Mouse (Mus musculus): ENCODE results near the gene Pebp1. TPM values are rescaled to one million over a fixed set of nuclear protein-coding genes. Genes with fewer than 3 reads are reported as not detected.
A peak's percentile ranks its signal among the peaks of the same experiment; 100 is the strongest.

Gene Pebp1
- polyA plus RNA-seq, 1 experiment = 713 TPM

DNA sequence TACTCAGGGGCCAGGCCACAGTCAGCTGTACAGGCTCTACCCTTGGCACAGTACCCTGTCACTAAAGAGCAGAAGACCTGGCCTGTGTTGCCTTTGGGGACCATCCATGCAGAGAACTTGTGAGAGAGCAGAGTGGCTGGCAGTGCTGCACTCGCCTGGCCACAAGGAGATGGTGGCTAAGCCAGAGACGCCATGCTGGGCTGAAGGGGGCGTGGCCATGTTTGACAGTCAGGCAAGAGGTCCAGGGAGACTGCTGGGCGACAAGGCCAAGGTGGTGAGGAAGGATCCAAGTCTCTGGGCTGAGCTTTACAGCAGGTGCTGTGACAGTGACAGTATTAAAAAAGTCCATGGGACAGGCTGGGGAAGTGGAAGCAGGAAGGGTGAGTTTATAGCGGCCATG is 18.7 kb downstream of the Pebp1 start:
- H3K27me3 ChIP-seq (ENCODE audit: control insufficient read depth, insufficient read depth, insufficient read length) = no peaks in the 10 kb centered on the region
- H3K4me3 ChIP-seq = no peak overlapping the region
- TF ChIP-seq CEBPB (IDR thresholded peaks at IDR 0.05; ENCODE audit: insufficient read depth, poor library complexity, severe bottlenecking) (no peak), SRF (IDR thresholded peaks at IDR 0.05; ENCODE audit: control insufficient read depth, insufficient read length, low read depth) (no peak), POLR2A (IDR thresholded peaks at IDR 0.05; ENCODE audit: insufficient read length, low read depth) (no peak), TCF12 (IDR thresholded peaks at IDR 0.05; ENCODE audit: insufficient read depth, poor library complexity, severe bottlenecking) (no peak)
- H3K79me2 ChIP-seq (ENCODE audit: control insufficient read depth, insufficient read depth) = no peaks in the 10 kb centered on the region
- H3ac ChIP-seq (ENCODE audit: control insufficient read depth, insufficient read length) = no peak overlapping the region
- no peaks in the 10 kb centered on the region for H3K36me3 ChIP-seq (ENCODE audit: control insufficient read depth, insufficient read depth)
- H3K4me2 ChIP-seq (ENCODE audit: low read depth) = no peak overlapping the region

DNA sequence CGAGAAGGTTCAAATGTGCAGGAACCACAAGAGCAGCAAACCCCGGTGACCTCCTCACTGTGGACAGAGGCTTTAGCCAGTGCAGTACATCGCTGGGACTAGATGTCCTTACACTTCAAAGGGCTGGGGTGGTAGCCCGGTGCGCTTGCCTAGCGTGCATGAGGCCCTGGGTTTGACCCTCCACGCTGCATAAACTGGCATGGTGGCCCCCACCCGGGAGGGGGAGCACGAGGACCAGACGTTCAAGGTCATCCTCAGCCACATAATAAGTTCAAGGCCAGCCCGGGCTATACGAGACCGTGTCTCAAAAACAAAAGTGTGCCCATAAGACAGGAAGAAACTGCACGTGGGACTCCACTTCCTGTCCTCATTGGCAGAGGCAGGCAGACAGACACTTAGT is 19.5 kb downstream of the Pebp1 start:
- H3K79me2 ChIP-seq (ENCODE audit: control insufficient read depth, insufficient read depth) = no peaks in the 10 kb centered on the region
- H3K4me2 ChIP-seq (ENCODE audit: low read depth) = no peak overlapping the region
- no peak overlapping the region for H3K4me3 ChIP-seq
- no peak overlapping the region for H3ac ChIP-seq (ENCODE audit: control insufficient read depth, insufficient read length)
- TF ChIP-seq TCF12 (IDR thresholded peaks at IDR 0.05; ENCODE audit: insufficient read depth, poor library complexity, severe bottlenecking) = no peak
- TF ChIP-seq MYOD1 (IDR thresholded peaks at IDR 0.05; ENCODE audit: control insufficient read depth in 1 of 3, insufficient read length in 2 of 3, low read depth in 2 of 3) = no peak
- no peak for TF ChIP-seq CEBPB (IDR thresholded peaks at IDR 0.05; ENCODE audit: insufficient read depth, poor library complexity, severe bottlenecking)
- TF ChIP-seq USF1 (IDR thresholded peaks at IDR 0.05; ENCODE audit: low read depth) = no peak
- no peak for TF ChIP-seq SRF (IDR thresholded peaks at IDR 0.05; ENCODE audit: control insufficient read depth, insufficient read length, low read depth)
- no peak for TF ChIP-seq MYOG (IDR thresholded peaks at IDR 0.05; ENCODE audit: control insufficient read depth in 1 of 3, insufficient read depth in 1 of 3, insufficient read length in 2 of 3, low read depth in 2 of 3)
- no peak for TF ChIP-seq POLR2A (IDR thresholded peaks at IDR 0.05; ENCODE audit: insufficient read length, low read depth)
- H3K27me3 ChIP-seq (ENCODE audit: control insufficient read depth, insufficient read depth, insufficient read length) = no peaks in the 10 kb centered on the region
- no peaks in the 10 kb centered on the region for H3K36me3 ChIP-seq (ENCODE audit: control insufficient read depth, insufficient read depth)

DNA sequence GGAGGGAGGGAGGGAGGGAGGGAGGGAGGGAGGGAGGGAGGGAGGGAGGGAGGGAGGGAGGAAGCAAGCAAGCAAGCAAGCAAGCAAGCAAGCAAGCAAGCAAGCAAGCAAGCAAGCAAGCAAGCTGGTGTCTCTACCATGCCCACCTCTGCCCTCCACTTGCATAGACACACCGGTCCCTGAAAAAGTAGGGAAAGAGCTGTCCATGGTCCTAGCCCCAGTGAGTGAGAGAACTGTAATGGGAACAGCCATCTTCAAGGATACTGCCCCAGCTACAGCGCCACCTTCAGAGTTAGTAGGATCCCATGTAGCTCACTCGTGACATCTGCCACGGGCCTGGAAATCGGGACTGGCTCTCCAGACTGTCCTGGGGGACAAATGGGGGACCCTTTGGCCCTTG is 22.7 kb downstream of the Pebp1 start:
- no peaks in the 10 kb centered on the region for H3K79me2 ChIP-seq (ENCODE audit: control insufficient read depth, insufficient read depth)
- no peak overlapping the region for H3ac ChIP-seq (ENCODE audit: control insufficient read depth, insufficient read length)
- H3K4me2 ChIP-seq (ENCODE audit: low read depth) = no peak overlapping the region
- no peaks in the 10 kb centered on the region for H3K36me3 ChIP-seq (ENCODE audit: control insufficient read depth, insufficient read depth)
- H3K27me3 ChIP-seq (ENCODE audit: control insufficient read depth, insufficient read depth, insufficient read length) = no peaks in the 10 kb centered on the region
- H3K4me3 ChIP-seq = no peak overlapping the region
- no peak for TF ChIP-seq MYOG (IDR thresholded peaks at IDR 0.05; ENCODE audit: control insufficient read depth in 1 of 3, insufficient read depth in 1 of 3, insufficient read length in 2 of 3, low read depth in 2 of 3)
- TF ChIP-seq REST (IDR thresholded peaks at IDR 0.05; ENCODE audit: insufficient read depth, insufficient read length) = peak; percentile 69

DNA sequence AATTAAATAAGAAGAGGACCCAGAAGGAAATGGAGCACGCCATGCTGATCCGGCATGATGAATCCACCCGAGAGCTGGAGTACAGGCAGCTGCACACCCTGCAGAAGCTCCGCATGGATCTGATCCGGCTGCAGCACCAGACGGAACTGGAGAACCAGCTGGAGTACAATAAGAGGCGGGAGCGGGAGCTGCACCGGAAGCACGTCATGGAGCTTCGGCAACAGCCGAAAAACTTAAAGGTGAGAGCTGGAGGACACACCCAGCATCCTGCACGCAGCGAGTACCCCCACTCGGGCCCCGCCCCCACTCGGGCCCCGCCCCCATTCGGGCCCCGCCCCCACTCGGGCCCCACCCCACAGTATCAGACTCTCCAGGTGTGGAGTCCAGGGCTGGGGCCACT is 23.9 kb downstream of the Pebp1 start:
- Histone ChIP-seq H3K36me3 (ENCODE audit: control insufficient read depth, insufficient read depth) (no peaks in the 10 kb centered on the region), H3K4me3 (no peak overlapping the region), H3K79me2 (ENCODE audit: control insufficient read depth, insufficient read depth) (no peaks in the 10 kb centered on the region), H3K4me2 (ENCODE audit: low read depth) (no peak overlapping the region), H3K27me3 (ENCODE audit: control insufficient read depth, insufficient read depth, insufficient read length) (no peaks in the 10 kb centered on the region), H3ac (ENCODE audit: control insufficient read depth, insufficient read length) (no peak overlapping the region)
- TF ChIP-seq REST (IDR thresholded peaks at IDR 0.05; ENCODE audit: insufficient read depth, insufficient read length) (no peak), MAX (IDR thresholded peaks at IDR 0.05; ENCODE audit: low read depth) (no peak), TCF12 (IDR thresholded peaks at IDR 0.05; ENCODE audit: insufficient read depth, poor library complexity, severe bottlenecking) (no peak), USF1 (IDR thresholded peaks at IDR 0.05; ENCODE audit: low read depth) (no peak), MYOG (IDR thresholded peaks at IDR 0.05; ENCODE audit: control insufficient read depth in 1 of 3, insufficient read depth in 1 of 3, insufficient read length in 2 of 3, low read depth in 2 of 3) (no peak), POLR2AphosphoS2 (IDR thresholded peaks at IDR 0.05; ENCODE audit: insufficient read length, low read depth) (no peak), POLR2A (IDR thresholded peaks at IDR 0.05; ENCODE audit: insufficient read length, low read depth) (no peak), E2F4 (IDR thresholded peaks at IDR 0.05; ENCODE audit: insufficient read depth) (no peak), TCF3 (IDR thresholded peaks at IDR 0.05; ENCODE audit: insufficient read length, low read depth) (no peak), MYOD1 (IDR thresholded peaks at IDR 0.05; ENCODE audit: control insufficient read depth in 1 of 3, insufficient read length in 2 of 3, low read depth in 2 of 3) (no peak), SRF (IDR thresholded peaks at IDR 0.05; ENCODE audit: control insufficient read depth, insufficient read length, low read depth) (no peak), CEBPB (IDR thresholded peaks at IDR 0.05; ENCODE audit: insufficient read depth, poor library complexity, severe bottlenecking) (no peak)

DNA sequence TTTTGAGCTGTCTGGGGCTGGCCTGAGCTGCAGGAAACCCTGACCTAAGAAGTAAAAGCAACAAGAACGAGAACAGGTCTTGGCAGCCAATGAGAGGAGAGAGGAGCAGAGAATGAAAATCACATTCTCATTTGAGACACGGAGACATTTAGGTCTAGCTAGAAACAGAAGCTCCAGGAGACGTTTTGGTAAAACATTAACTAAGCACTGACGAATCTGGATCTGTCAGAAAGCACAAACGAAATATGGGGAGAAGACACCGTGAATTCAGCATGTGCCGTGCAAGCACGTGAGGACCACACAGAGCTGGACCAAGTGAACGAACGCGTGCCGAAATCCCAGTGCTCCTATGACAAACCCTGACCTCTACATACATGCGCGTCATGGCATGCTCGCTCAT is 29.1 kb downstream of the Pebp1 start:
- H3K4me3 ChIP-seq = no peak overlapping the region
- no peaks in the 10 kb centered on the region for H3K36me3 ChIP-seq (ENCODE audit: control insufficient read depth, insufficient read depth)
- H3K79me2 ChIP-seq (ENCODE audit: control insufficient read depth, insufficient read depth) = no peaks in the 10 kb centered on the region
- H3K27me3 ChIP-seq (ENCODE audit: control insufficient read depth, insufficient read depth, insufficient read length) = no peaks in the 10 kb centered on the region
- H3ac ChIP-seq (ENCODE audit: control insufficient read depth, insufficient read length) = no peak overlapping the region
- H3K4me2 ChIP-seq (ENCODE audit: low read depth) = no peak overlapping the region
- TF ChIP-seq MYOD1 (IDR thresholded peaks at IDR 0.05; ENCODE audit: control insufficient read depth in 1 of 3, insufficient read length in 2 of 3, low read depth in 2 of 3) (no peak), SRF (IDR thresholded peaks at IDR 0.05; ENCODE audit: control insufficient read depth, insufficient read length, low read depth) (no peak), REST (IDR thresholded peaks at IDR 0.05; ENCODE audit: insufficient read depth, insufficient read length) (no peak), E2F4 (IDR thresholded peaks at IDR 0.05; ENCODE audit: insufficient read depth) (no peak), MYOG (IDR thresholded peaks at IDR 0.05; ENCODE audit: control insufficient read depth in 1 of 3, insufficient read depth in 1 of 3, insufficient read length in 2 of 3, low read depth in 2 of 3) (no peak), POLR2A (IDR thresholded peaks at IDR 0.05; ENCODE audit: insufficient read length, low read depth) (no peak), POLR2AphosphoS2 (IDR thresholded peaks at IDR 0.05; ENCODE audit: insufficient read length, low read depth) (no peak), TCF12 (IDR thresholded peaks at IDR 0.05; ENCODE audit: insufficient read depth, poor library complexity, severe bottlenecking) (no peak)

Measured in myocyte (in vitro differentiated cells).